Mouse (Mus musculus): ENCODE measurements around the gene Cog1. TPM values are rescaled to one million over a fixed set of nuclear protein-coding genes. Genes with fewer than 3 reads are reported as not detected.

The Cog1 gene
- polyA plus RNA-seq, 1 experiment from 2014 or later: 28.8 TPM

DNA sequence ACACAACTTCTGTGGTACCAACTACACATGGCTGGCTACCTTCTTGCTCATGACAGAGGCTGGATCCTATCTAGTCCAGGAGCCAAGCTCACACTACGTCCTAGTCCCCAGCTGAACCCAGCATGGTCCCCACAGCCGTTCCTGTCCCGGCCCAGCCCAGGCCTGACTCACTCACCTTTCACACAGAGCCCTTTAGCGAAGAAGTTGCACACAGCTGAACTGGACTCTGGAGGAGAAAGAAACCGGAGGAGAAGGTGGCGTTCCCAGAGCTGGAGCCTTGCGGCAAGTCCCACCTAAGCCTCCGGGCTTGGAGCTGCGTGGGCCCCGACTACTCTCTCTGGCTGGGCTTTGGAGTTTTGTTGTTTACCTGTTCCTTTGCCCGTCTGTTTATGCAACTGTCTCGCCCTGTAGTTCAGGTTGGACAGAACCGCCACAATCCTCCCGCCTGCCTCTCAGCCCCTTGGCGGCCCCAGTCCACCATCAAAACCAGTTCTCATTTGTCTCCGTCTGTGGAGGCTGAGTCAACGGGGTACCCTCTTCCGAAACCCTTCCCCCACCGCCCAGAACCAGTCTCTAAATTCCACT lies 59.8 kb downstream of the Cog1 start:
- 50% methylated on average over 19 of the region's 19 CpGs for WGBS
- H3K27ac ChIP-seq (ENCODE audit: low read depth, low read length): no peak overlapping the region
- no peak for ATAC-seq

DNA sequence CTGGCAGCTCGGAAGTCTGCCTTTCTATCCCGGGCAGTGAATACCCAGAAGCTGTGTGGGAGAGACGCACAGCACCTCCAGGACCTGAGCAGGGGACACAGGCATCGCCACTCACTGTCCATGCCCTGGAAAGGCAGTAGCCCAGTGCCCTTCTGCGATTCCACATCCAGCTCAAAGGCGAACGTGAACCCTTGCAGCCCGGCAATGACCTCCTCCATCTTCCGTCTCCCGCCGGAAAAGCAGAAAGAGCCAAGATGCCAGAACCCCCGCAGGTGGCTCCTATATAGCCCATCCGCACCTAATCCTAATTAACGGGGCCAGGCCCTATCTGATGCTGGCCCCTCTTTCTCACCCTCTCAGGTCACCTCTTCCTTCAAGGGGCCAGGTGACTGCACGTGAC lies 60.3 kb downstream of the Cog1 start:
- DNase-seq (ENCODE audit: low spot score) (no peak), ATAC-seq (peak; percentile 9; the same call in 1 of the 2 replicates)
- WGBS: 14% methylated on average over 15 of the region's 15 CpGs
- Histone ChIP-seq H3K27ac (ENCODE audit: low read depth, low read length) (no peak overlapping the region), H3K9ac (ENCODE audit: low read length) (no peak overlapping the region), H3K9me3 (replicated peaks; ENCODE audit: control insufficient read depth, low read length) (no peaks in the 10 kb centered on the region), H3K27me3 (replicated peaks; ENCODE audit: control insufficient read depth, insufficient read depth, low read length) (no peaks in the 10 kb centered on the region), H3K36me3 (ENCODE audit: control insufficient read depth, insufficient read depth, low read length) (0 out of 2 replicates have a peak, but pooled peaks cover 3% of the 10 kb centered on the region), H3K4me1 (ENCODE audit: control insufficient read depth, insufficient read depth, low read length) (peaks cover 15% of the 10 kb centered on the region), H3K4me3 (ENCODE audit: low read depth, low read length) (no peak overlapping the region), H3K4me2 (ENCODE audit: low read length) (no peak overlapping the region)

More for the DNA sequence above, 59.8 kb downstream of the Cog1 start:
- Histone ChIP-seq H3K4me2 (ENCODE audit: low read length) (no peak overlapping the region), H3K4me1 (ENCODE audit: control insufficient read depth, insufficient read depth, low read length) (peaks cover 15% of the 10 kb centered on the region), H3K4me3 (ENCODE audit: low read depth, low read length) (no peak overlapping the region), H3K27me3 (replicated peaks; ENCODE audit: control insufficient read depth, insufficient read depth, low read length) (no peaks in the 10 kb centered on the region), H3K9me3 (replicated peaks; ENCODE audit: control insufficient read depth, low read length) (no peaks in the 10 kb centered on the region), H3K9ac (ENCODE audit: low read length) (no peak overlapping the region), H3K36me3 (ENCODE audit: control insufficient read depth, insufficient read depth, low read length) (0 out of 2 replicates have a peak, but pooled peaks cover 3% of the 10 kb centered on the region)
- DNase-seq (ENCODE audit: low spot score): no peak

DNA sequence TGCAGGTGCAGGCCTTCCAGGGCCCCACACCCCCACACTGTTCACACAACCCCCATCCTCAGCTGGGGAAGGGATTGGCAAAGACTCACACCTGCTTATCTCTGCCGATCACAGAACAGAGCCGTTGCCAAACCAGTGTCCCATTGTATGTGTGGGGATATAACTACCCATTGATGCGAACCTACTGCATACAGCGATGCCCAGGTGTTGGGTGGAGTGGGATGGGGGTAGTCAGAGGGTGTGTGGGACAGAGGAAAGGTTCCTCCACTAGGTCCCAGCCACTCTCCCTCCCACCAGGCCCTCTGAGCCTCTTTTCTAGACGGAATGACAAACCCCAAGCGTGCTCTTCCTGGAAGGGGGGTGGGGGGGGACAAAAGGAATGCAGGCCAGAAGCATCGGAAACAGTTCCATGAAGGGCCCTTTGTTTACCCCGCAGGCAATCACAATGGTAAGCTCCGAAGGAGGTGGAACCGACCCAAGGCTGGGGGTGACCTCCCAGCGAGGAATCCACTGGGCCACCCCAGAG lies 60.8 kb downstream of the Cog1 start, which contains the start of gene Cpsf4l:
Gene Cpsf4l (minus strand): TSS at position 287 of the 526 bp plus-strand sequence.
- no peaks in the 10 kb centered on the region for H3K27me3 ChIP-seq (replicated peaks; ENCODE audit: control insufficient read depth, insufficient read depth, low read length)
- peak within 1 kb of the TSS; percentile 24; the same call in 1 of the 2 replicates for H3K4me2 ChIP-seq (ENCODE audit: low read length)
- H3K9me3 ChIP-seq (replicated peaks; ENCODE audit: control insufficient read depth, low read length): no peaks in the 10 kb centered on the region
- 3% methylated on average over 11 of the region's 11 CpGs for WGBS
- no peak within 1 kb of the TSS for H3K4me3 ChIP-seq (ENCODE audit: low read depth, low read length)
- peaks cover 15% of the 10 kb centered on the region for H3K4me1 ChIP-seq (ENCODE audit: control insufficient read depth, insufficient read depth, low read length)
- H3K27ac ChIP-seq (ENCODE audit: low read depth, low read length): peak within 1 kb of the TSS; percentile 70; the same call in 1 of the 2 replicates
- DNase-seq (ENCODE audit: low spot score) (peak; percentile 40), ATAC-seq (peak; percentile 56)
- H3K9ac ChIP-seq (ENCODE audit: low read length): peak within 1 kb of the TSS; percentile 55
- 0 out of 2 replicates have a peak, but pooled peaks cover 3% of the 10 kb centered on the region for H3K36me3 ChIP-seq (ENCODE audit: control insufficient read depth, insufficient read depth, low read length)

DNA sequence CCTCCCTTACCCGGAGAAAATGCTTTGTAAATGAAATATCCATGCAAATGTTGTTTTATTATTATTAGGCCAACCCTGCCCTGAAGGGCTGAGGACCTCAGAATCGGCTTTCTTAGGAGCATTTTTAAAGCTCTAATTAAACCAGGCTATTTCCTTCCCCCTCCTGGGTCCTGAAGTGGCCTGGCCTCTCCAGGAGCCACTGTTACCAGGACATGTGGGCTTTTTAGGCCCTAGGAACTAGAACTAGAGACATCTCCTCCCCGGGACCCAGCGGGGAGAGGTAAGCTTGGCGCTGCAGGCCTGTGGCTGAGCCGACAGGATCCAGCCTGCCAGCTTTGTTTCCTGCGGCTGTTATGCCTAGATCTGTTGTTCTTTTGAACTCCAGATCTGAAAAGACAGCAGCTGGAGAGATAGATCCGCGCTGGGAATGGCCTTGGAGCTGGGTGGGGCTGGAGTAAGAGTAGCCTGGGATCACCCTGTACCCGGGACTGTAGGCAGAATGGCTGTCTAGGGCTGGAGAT lies 61.3 kb downstream of the Cog1 start:
- Histone ChIP-seq H3K4me3 (ENCODE audit: low read depth, low read length) (no peak overlapping the region), H3K9me3 (replicated peaks; ENCODE audit: control insufficient read depth, low read length) (no peaks in the 10 kb centered on the region), H3K27ac (ENCODE audit: low read depth, low read length) (peak overlapping the region; percentile 70; the same call in 1 of the 2 replicates), H3K27me3 (replicated peaks; ENCODE audit: control insufficient read depth, insufficient read depth, low read length) (no peaks in the 10 kb centered on the region), H3K4me1 (ENCODE audit: control insufficient read depth, insufficient read depth, low read length) (peaks cover 15% of the 10 kb centered on the region), H3K36me3 (ENCODE audit: control insufficient read depth, insufficient read depth, low read length) (0 out of 2 replicates have a peak, but pooled peaks cover 3% of the 10 kb centered on the region), H3K4me2 (ENCODE audit: low read length) (peak overlapping the region; percentile 24; the same call in 1 of the 2 replicates), H3K9ac (ENCODE audit: low read length) (peak overlapping the region; percentile 55)
- DNase-seq (ENCODE audit: low spot score) (peak; percentile 70), ATAC-seq (peak; percentile 33)
- WGBS: under 1% methylated on average over 10 of the region's 10 CpGs

DNA sequence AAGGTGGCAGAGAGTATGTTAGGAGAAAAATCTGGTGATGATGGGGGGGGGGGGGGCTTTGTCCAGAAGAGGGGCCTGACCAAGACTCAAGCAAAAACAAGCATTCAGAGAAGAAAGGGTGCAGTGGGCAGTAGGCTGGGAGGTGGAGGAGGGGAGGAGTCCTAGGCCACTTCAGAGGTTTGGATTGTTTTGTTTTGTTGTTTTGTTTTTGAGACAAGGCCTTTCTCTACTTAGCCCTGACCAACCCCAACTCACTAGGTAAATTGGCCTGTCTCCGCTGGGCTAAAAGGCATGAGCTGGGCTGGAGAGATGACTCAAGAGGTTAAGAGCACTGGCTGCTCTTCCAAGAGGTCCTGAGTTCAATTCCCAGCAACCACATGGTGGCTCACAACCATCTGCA lies 62.1 kb downstream of the Cog1 start:
- 62% methylated on average over 1 of the region's 1 CpGs for WGBS
- no peak overlapping the region for H3K9ac ChIP-seq (ENCODE audit: low read length)
- 0 out of 2 replicates have a peak, but pooled peaks cover 3% of the 10 kb centered on the region for H3K36me3 ChIP-seq (ENCODE audit: control insufficient read depth, insufficient read depth, low read length)
- DNase-seq (ENCODE audit: low spot score) (no peak), ATAC-seq (no peak)
- no peak overlapping the region for H3K4me3 ChIP-seq (ENCODE audit: low read depth, low read length)
- no peak overlapping the region for H3K27ac ChIP-seq (ENCODE audit: low read depth, low read length)
- peaks cover 15% of the 10 kb centered on the region for H3K4me1 ChIP-seq (ENCODE audit: control insufficient read depth, insufficient read depth, low read length)
- H3K9me3 ChIP-seq (replicated peaks; ENCODE audit: control insufficient read depth, low read length): no peaks in the 10 kb centered on the region
- no peak overlapping the region for H3K4me2 ChIP-seq (ENCODE audit: low read length)
- H3K27me3 ChIP-seq (replicated peaks; ENCODE audit: control insufficient read depth, insufficient read depth, low read length): no peaks in the 10 kb centered on the region

DNA sequence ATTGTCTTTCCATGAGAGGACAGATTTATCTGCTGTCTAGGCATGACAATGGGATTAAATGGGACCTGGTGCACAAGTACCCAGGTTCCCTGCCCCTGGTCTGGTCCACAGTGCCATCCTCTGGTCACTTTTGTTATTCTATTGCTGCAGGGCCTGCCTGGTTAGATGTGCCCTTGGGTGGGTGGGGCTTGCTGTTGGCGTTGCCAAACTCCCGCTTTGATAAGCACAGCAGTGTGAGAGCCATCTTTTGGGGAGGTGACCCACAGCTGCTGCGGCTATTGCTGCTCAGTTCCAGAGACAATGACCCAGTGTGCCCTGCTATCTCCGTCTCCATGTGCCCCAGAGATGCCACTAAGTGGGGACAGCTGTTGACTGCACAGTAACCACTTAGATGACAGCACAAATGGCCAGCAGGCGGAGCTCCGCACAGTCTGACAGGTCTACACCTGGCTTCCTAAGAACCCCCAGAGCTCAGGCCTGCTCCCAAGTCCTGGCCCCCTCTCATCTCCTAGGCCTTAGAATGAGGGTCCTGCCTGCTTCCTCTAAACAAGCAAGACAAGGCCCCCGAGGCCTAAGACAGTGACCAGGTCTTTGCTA lies 66.2 kb downstream of the Cog1 start:
- no peaks in the 10 kb centered on the region for H3K9me3 ChIP-seq (replicated peaks; ENCODE audit: control insufficient read depth, low read length)
- no peaks in the 10 kb centered on the region for H3K27me3 ChIP-seq (replicated peaks; ENCODE audit: control insufficient read depth, insufficient read depth, low read length)
- no peak overlapping the region for H3K4me3 ChIP-seq (ENCODE audit: low read depth, low read length)
- no peak overlapping the region for H3K27ac ChIP-seq (ENCODE audit: low read depth, low read length)
- no peak for DNase-seq (ENCODE audit: low spot score)
- H3K4me2 ChIP-seq (ENCODE audit: low read length): no peak overlapping the region
- H3K4me1 ChIP-seq (ENCODE audit: control insufficient read depth, insufficient read depth, low read length): peaks cover 7% of the 10 kb centered on the region
- ATAC-seq: no peak
- no peak overlapping the region for H3K9ac ChIP-seq (ENCODE audit: low read length)
- 70% methylated on average over 7 of the region's 7 CpGs for WGBS
- no peaks in the 10 kb centered on the region for H3K36me3 ChIP-seq (ENCODE audit: control insufficient read depth, insufficient read depth, low read length)

DNA sequence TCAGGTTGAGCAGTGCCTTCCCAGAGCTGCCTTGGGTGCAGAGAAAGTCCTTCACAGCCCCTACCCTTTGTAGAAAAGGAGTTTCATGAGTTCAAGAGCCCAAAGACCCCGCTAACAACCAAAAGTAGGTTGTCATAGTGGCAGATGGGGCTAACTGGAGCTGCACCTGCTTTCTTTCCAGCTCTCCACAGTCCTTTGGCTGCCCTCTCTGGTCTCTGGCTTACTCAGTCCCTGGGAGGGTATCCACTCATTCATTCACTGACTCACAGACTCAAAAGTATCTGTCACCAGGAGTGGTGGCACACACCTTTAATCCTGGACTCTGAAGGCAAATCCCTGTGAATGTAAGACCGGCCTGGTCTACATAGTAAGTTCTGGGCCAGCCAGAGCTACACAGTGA lies 67.2 kb downstream of the Cog1 start:
- Histone ChIP-seq H3K4me1 (ENCODE audit: control insufficient read depth, insufficient read depth, low read length) (no peaks in the 10 kb centered on the region), H3K27ac (ENCODE audit: low read depth, low read length) (no peak overlapping the region), H3K9ac (ENCODE audit: low read length) (no peak overlapping the region), H3K27me3 (replicated peaks; ENCODE audit: control insufficient read depth, insufficient read depth, low read length) (no peaks in the 10 kb centered on the region), H3K9me3 (replicated peaks; ENCODE audit: control insufficient read depth, low read length) (no peaks in the 10 kb centered on the region), H3K36me3 (ENCODE audit: control insufficient read depth, insufficient read depth, low read length) (no peaks in the 10 kb centered on the region), H3K4me2 (ENCODE audit: low read length) (no peak overlapping the region), H3K4me3 (ENCODE audit: low read depth, low read length) (no peak overlapping the region)
- 87% methylated on average over 2 of the region's 2 CpGs for WGBS
- ATAC-seq (no peak), DNase-seq (ENCODE audit: low spot score) (no peak)
